Mouse (Mus musculus): ENCODE results near the gene Slc12a3. TPM values are rescaled to one million over a fixed set of nuclear protein-coding genes. Genes with fewer than 3 reads are reported as not detected.

The Slc12a3 gene
- polyA plus RNA-seq, 1 experiment from 2014 or later = not detected

DNA sequence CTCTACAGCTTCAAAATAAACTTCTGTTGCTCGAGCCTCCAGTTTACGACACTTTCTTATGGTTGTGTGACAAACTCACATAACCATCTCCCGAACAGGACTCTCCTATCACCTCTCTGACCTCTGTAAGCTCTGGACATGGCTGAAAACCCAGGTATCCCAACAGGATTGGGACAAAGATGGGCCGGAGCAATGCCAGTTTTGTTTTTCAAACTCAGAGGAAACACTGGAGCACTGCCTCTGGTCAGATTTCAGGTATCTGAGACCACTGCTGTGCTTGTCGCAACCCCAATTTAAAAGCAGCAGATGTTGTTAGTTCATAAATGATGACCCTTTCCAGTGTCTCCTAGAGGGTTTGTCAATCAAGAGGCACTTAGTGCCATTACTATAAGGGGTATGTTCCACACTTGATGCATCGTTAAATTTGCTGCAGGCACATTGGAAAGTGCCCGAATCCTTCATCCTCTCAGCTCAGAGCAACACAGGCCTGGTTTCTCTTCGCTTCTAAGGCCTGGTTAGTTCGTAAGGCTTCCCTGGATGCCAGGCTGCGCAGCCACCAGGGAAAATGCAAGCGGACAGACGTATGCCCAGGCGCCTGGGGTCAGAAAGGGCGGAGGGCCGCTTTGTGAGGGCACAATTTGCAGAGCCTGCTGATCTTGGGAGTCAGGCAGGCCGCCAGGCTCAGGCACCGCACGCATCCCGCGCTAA, 56.7 kb downstream of the Slc12a3 start:
- peaks cover 19% of the 10 kb centered on the region for H3K4me1 ChIP-seq
- WGBS = 24% methylated on average over 20 of the region's 20 CpGs
- H3K4me3 ChIP-seq = peak overlapping the region; percentile 88
- peak overlapping the region; percentile 97 for H3K27ac ChIP-seq
- peaks cover 15% of the 10 kb centered on the region for H3K36me3 ChIP-seq
- DNase-seq (ENCODE audit: low spot score) = no peak
- H3K9me3 ChIP-seq (replicated peaks) = no peaks in the 10 kb centered on the region
- H3K27me3 ChIP-seq (ENCODE audit: low read depth, poor library complexity, severe bottlenecking) = no peaks in the 10 kb centered on the region

DNA sequence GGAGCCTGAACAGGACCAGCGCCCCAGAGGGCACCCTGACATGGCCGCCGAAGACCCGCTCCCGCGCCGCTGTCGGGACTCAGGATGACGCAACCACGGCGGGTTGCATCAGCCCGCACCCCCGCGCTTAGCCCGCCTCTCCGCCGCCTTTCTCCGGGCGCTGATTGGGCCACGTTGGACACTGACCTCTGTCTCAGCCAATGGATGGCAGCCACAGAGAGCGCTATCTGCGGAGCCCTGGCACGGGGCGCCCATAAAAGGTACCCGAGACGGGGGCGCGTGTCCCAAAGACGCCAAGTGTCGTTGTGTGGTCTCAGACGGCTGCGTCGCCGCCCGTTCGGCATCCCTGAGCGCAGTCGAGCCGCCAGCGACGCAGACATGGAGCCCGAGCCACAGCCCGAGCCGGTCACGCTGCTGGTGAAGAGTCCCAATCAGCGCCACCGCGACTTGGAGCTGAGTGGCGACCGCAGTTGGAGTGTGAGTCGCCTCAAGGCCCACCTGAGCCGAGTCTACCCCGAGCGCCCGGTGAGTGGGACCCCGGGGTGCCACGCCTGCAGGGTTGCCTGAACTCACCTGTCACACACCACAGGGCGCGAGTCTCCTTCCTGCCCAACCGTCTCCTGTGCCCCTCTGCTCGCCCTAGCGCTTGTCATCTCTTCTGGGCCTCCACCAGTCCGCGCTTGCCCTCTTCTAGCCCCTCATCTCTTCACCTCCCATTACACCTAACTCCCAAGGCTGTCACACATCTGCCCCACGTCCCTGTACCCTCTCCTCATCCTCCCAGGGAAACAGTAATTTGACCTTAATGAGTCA, 57.4 kb downstream of the Slc12a3 start, which contains the start of gene Herpud1:
Gene Herpud1, plus strand, starts transcription at position 225 of the 813 bp plus-strand sequence.
- H3K4me1 ChIP-seq = peaks cover 19% of the 10 kb centered on the region
- H3K27me3 ChIP-seq (ENCODE audit: low read depth, poor library complexity, severe bottlenecking) = no peaks in the 10 kb centered on the region
- peak within 1 kb of the TSS; percentile 97 for H3K27ac ChIP-seq
- peak; percentile 95 for DNase-seq (ENCODE audit: low spot score)
- peaks cover 23% of the 10 kb centered on the region for H3K36me3 ChIP-seq
- WGBS = under 1% methylated on average over 65 of the region's 65 CpGs
- H3K9me3 ChIP-seq (replicated peaks) = no peaks in the 10 kb centered on the region
- peak within 1 kb of the TSS; percentile 88 for H3K4me3 ChIP-seq

DNA sequence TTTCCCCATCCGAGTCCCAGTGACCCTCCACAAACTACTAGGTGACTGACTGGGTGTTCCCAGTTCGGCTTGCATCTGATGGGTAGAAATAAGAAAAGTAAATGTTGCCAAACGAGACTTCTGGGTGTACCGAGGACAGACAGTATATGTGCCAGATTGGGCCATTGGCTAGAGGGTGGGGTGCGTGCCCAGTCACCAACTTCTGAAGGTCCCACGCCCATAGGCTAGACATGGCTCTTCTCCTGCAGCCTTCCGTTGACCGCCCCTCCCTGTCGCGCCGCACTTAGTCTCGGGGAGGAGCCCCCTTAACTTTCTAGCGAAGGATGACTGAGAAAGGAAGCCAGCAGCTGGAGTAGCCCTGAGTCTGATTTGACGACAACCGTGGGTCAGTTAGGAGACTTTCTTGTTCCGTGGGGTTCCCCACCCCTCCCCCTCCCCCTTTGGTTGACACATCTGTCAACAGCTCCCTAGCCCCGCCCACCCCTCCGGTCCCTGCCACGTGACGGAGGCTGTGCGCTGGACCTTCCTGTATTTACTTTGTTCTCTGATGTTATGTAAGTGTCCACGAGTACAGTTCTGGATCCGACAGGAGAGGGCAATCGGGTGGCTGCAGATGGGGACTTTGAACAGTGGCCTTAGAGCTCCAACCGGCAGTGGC, 58.2 kb downstream of the Slc12a3 start:
- Histone ChIP-seq H3K27ac (peak overlapping the region; percentile 97), H3K36me3 (peaks cover 30% of the 10 kb centered on the region), H3K4me1 (peaks cover 19% of the 10 kb centered on the region), H3K27me3 (ENCODE audit: low read depth, poor library complexity, severe bottlenecking) (no peaks in the 10 kb centered on the region), H3K4me3 (peak overlapping the region; percentile 88), H3K9me3 (replicated peaks) (no peaks in the 10 kb centered on the region)
- peak; percentile 84 for DNase-seq (ENCODE audit: low spot score)
- under 1% methylated on average over 25 of the region's 25 CpGs for WGBS

DNA sequence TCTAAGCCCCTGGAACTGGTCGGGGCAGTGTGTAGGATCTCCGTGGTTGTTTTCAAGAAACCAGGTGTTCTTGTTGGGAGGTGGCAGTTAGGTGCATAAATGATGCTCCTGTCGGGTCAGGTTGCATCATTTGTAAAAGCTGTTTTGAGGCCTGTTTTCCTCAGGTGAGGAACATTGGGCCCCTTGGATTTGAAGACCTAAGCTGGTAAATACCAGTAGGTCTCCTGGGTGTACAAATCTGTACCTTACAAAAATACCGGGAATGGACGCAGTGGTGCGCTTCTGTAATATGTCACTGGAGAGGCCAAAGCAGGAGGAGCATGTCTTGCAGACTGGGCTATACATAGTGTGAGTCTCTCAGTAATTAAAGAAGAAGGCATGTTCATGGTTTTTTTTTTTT, 58.8 kb downstream of the Slc12a3 start:
- WGBS = 40% methylated on average over 6 of the region's 6 CpGs
- no peaks in the 10 kb centered on the region for H3K27me3 ChIP-seq (ENCODE audit: low read depth, poor library complexity, severe bottlenecking)

DNA sequence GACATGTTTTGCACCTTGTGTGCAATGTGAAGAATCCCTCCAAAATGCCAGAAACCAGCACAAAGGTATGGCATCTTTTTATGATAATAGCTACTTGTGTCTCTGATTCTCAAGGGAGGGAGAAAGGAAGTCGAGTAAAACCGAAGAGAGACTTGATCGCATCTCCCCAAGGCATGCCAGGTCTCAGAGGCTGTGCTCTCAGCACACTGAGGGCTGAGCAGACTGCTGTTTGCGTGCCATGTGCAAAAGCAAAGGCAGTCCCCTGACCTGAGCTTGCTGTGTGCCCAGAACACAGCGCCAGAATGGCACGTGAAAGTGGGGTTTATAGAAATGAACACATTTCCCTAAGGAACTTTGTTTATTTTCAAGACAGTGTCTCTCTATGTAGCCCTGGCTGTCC, 60.5 kb downstream of the Slc12a3 start:
- WGBS = 93% methylated on average over 6 of the region's 6 CpGs
- Histone ChIP-seq H3K27me3 (ENCODE audit: low read depth, poor library complexity, severe bottlenecking) (no peaks in the 10 kb centered on the region), H3K27ac (no peak overlapping the region), H3K4me3 (no peak overlapping the region), H3K9me3 (replicated peaks) (no peaks in the 10 kb centered on the region), H3K36me3 (peaks cover 53% of the 10 kb centered on the region), H3K4me1 (peaks cover 19% of the 10 kb centered on the region)
- no peak for DNase-seq (ENCODE audit: low spot score)

More for the DNA sequence above, 58.8 kb downstream of the Slc12a3 start:
- no peaks in the 10 kb centered on the region for H3K9me3 ChIP-seq (replicated peaks)
- peak overlapping the region; percentile 88 for H3K4me3 ChIP-seq
- no peak for DNase-seq (ENCODE audit: low spot score)
- peak overlapping the region; percentile 97 for H3K27ac ChIP-seq
- peaks cover 36% of the 10 kb centered on the region for H3K36me3 ChIP-seq
- peaks cover 19% of the 10 kb centered on the region for H3K4me1 ChIP-seq

DNA sequence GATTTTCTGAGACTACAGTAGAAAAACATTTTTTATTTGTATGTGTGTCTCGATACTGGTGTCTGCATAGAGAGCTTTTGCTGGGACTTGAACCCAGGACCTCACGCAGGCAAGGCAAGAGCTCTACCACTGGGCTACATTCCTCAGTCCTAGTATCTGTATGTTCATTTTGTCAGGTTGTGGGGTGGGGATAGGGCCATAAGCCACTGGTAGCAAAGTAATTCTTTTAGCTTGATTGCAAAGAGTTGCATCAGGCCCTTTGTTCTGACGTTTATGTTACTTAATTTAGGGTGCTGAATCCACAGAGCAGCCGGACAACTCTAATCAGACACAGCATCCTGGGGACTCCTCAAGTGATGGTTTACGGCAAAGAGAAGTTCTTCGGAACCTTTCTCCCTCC, 61.4 kb downstream of the Slc12a3 start:
- Histone ChIP-seq H3K4me1 (peaks cover 17% of the 10 kb centered on the region), H3K27me3 (ENCODE audit: low read depth, poor library complexity, severe bottlenecking) (no peaks in the 10 kb centered on the region), H3K4me3 (no peak overlapping the region), H3K27ac (no peak overlapping the region), H3K9me3 (replicated peaks) (no peaks in the 10 kb centered on the region), H3K36me3 (peaks cover 62% of the 10 kb centered on the region)
- WGBS = 93% methylated on average over 6 of the region's 6 CpGs
- DNase-seq (ENCODE audit: low spot score) = no peak

DNA sequence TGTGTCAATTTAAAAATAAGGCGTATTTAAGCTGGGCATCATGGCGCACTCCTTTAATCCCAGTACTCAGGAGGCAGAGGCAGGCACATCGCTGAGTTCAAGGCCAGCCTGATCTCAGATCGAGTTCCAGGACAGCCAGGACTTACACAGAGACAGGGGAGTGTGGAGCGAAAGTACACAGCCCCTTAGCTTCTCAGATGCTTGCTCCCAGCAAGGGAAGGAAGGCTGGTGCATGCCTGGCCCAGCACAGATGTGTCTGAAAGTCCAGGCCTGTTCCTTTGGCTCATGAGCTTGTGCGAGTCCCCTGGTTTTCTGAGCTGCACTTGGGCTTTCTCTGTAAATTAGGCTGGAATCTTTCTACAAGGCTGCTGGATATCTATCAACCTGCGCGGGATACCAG, 61.9 kb downstream of the Slc12a3 start:
- Histone ChIP-seq H3K4me1 (peaks cover 12% of the 10 kb centered on the region), H3K9me3 (replicated peaks) (no peaks in the 10 kb centered on the region), H3K27me3 (ENCODE audit: low read depth, poor library complexity, severe bottlenecking) (no peaks in the 10 kb centered on the region), H3K27ac (no peak overlapping the region), H3K4me3 (no peak overlapping the region), H3K36me3 (peaks cover 67% of the 10 kb centered on the region)
- WGBS = 98% methylated on average over 8 of the region's 8 CpGs
- no peak for DNase-seq (ENCODE audit: low spot score)

DNA sequence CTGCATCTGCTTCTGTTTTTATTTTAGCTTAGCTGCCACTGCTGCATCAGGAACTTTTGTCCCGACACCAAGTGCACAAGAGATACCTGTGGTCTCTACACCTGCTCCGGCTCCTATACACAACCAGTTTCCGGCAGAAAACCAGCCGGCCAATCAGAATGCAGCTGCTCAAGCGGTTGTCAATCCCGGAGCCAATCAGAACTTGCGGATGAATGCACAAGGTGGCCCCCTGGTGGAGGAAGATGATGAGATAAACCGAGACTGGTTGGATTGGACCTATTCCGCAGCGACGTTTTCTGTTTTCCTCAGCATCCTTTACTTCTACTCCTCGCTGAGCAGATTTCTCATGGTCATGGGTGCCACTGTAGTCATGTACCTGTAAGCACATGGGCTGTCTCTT, 63.1 kb downstream of the Slc12a3 start:
- no peaks in the 10 kb centered on the region for H3K9me3 ChIP-seq (replicated peaks)
- H3K4me3 ChIP-seq = no peak overlapping the region
- peaks cover 5% of the 10 kb centered on the region for H3K4me1 ChIP-seq
- WGBS = 81% methylated on average over 12 of the region's 12 CpGs
- peak; percentile 49 for DNase-seq (ENCODE audit: low spot score)
- H3K27me3 ChIP-seq (ENCODE audit: low read depth, poor library complexity, severe bottlenecking) = no peaks in the 10 kb centered on the region
- H3K36me3 ChIP-seq = peaks cover 72% of the 10 kb centered on the region
- H3K27ac ChIP-seq = no peak overlapping the region

DNA sequence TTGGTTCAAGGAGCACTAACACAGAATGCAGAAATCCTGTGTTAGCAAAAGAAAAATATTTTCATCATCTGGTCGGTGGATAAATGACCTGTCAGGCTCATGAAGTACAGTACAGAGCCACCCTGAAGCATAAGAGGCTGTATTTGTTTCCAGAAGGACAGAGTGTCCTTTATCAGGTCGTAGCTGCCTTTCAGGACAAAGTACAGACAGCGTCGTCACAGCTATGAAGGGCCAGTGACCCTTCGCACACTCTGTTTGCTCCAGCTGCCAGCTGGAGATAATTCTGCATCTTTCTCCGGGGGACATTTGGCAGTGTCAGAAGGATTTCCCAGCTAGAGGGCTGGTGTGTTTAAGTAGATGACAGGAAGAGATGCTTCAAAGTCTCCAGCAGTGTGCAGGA, 63.6 kb downstream of the Slc12a3 start:
- H3K4me1 ChIP-seq = peaks cover 3% of the 10 kb centered on the region; the same call in 1 of the 2 replicates
- H3K36me3 ChIP-seq = peaks cover 72% of the 10 kb centered on the region
- H3K27me3 ChIP-seq (ENCODE audit: low read depth, poor library complexity, severe bottlenecking) = no peaks in the 10 kb centered on the region
- WGBS = 88% methylated on average over 6 of the region's 6 CpGs
- no peak overlapping the region for H3K4me3 ChIP-seq
- H3K9me3 ChIP-seq (replicated peaks) = no peaks in the 10 kb centered on the region
- no peak overlapping the region for H3K27ac ChIP-seq
- no peak for DNase-seq (ENCODE audit: low spot score)

DNA sequence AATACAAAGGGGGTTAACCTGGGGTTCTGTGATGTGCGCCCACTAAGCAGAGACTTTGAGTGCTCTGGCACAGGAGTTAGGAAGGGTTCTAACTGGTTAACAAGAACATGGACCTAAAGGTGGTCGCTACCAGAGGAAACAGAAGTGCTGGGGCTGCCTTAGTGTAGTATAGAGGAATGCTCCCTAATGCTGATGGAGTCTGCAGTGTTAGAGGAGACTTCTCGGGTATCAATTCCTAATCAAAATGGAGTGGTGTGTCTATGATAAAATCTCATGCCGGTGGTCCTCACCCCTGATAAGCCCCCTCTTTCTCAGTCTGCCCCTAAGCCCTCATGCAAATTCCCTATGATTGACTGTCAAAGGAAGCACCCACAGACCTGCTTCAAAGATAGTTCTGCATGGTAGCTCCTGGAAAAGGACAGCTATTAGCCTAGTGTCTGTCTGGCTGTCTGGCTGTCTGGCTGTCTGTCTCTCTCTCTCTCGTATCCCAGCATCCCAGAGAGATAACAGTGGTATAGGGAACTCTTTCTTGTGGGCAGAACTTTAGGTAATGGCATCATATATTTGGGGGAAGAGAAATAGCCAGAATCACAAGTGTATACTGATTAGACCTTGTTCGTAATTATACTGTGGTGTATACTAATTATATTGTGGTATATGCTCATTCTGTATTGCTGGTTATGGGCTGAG, 67.0 kb downstream of the Slc12a3 start:
- 92% methylated on average over 6 of the region's 6 CpGs for WGBS
- Histone ChIP-seq H3K4me1 (no peaks in the 10 kb centered on the region), H3K36me3 (peaks cover 54% of the 10 kb centered on the region), H3K9me3 (replicated peaks) (no peaks in the 10 kb centered on the region), H3K4me3 (no peak overlapping the region), H3K27ac (no peak overlapping the region), H3K27me3 (ENCODE audit: low read depth, poor library complexity, severe bottlenecking) (no peaks in the 10 kb centered on the region)
- no peak for DNase-seq (ENCODE audit: low spot score)

DNA sequence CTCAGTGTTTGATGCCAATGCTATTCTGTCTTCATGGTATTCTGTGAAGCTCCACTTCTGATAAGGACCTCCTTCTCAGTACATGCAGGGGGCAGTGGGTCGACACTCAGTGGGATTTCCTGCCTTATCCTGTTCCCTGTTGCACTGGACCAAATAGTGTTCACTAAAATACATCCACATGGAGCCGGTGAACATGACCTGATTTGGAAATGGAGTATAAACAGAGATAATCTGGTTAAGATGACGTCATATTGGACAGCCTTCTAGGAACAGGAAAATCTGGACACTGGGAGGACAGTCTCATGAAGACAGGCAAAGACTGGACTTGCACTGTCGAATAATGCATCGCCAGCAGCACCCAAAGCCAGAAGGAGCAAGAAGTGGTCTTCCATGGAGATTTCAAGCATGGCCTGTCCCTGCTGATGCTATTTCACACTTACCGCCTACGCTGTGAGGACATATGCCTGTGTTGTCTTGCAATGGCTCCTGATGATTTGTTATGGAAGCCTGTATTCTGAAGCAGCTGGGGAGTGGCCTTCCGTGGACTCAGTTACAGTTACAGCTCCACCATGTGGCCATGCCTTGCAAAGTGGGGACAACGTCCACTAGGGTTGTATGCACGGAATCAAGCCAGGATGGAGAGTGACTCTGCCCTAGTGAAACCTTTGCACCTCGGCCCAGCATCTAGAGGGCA, 68.1 kb downstream of the Slc12a3 start:
- peak; percentile 48 for DNase-seq (ENCODE audit: low spot score)
- no peak overlapping the region for H3K27ac ChIP-seq
- H3K36me3 ChIP-seq = peaks cover 42% of the 10 kb centered on the region
- H3K4me3 ChIP-seq = no peak overlapping the region
- H3K9me3 ChIP-seq (replicated peaks) = no peaks in the 10 kb centered on the region
- H3K4me1 ChIP-seq = no peaks in the 10 kb centered on the region
- H3K27me3 ChIP-seq (ENCODE audit: low read depth, poor library complexity, severe bottlenecking) = no peaks in the 10 kb centered on the region
- WGBS = 67% methylated on average over 11 of the region's 11 CpGs

DNA sequence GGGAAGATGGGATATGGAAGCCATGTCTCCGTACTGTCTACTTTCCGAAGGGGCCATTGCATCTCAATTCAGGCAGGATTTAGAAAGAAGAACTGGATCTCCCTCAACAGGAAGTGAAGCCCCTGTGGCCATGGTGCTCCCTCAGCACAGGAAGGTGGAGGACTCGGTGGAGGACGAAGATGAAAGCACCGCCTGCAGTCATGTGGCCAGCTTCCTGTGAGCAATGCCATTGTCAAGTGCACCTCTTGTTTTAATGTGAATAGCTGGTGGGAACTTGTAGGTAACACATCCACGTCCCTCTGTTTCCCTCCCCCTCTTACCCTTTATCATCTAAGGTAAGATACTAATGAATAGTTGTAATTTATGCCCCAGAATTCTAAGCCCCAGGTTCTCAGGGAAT, 69.6 kb downstream of the Slc12a3 start:
- 87% methylated on average over 6 of the region's 6 CpGs for WGBS
- no peak overlapping the region for H3K27ac ChIP-seq

More for the DNA sequence above, 69.6 kb downstream of the Slc12a3 start:
- peaks cover 28% of the 10 kb centered on the region for H3K36me3 ChIP-seq
- no peak overlapping the region for H3K4me3 ChIP-seq
- no peaks in the 10 kb centered on the region for H3K4me1 ChIP-seq
- no peaks in the 10 kb centered on the region for H3K27me3 ChIP-seq (ENCODE audit: low read depth, poor library complexity, severe bottlenecking)
- no peaks in the 10 kb centered on the region for H3K9me3 ChIP-seq (replicated peaks)
- no peak for DNase-seq (ENCODE audit: low spot score)

Data from limb, embryonic 10.5 days (tissue).